8 mouse cellular contexts compared by ENCODE assay signal in the genomic region with DNA sequence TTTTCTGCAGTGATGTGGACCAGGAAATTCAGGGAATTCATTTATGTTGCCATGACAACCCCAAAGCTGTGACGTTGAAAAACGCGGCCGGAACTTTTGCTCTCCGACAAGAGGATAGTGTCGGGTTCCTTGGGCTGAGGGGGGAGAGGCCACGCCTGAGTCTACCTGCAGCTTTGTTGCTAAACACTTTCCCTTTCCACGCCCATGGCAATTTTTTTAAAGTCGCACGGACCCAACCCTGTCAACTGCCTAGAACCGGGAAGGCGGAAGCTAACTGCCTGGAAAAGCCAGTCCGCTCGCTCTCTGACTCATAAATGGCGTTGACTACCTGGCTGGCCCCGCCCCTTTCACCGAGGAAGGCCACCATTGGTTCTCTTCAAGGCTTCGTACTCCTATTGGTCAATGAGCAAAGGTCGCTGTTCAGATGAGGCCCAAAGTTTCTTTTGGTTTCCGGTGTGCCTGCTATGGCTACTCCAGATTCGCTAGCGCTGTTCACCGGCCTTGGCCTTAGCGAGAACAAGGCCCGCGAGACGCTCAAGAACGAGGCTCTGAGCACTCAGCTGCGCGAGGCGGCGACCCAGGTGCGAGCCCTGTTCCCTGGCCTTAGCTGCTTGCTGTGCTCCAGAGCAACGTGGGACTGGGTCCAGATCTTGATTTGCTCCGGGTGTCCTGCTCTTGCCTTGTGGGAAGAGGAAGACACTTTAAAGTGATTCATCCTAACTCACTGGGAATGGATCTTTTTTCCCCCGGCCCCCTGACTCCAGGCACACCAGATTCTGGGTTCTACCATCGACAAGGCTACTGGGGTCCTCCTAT. TPM values are rescaled to one million over a fixed set of nuclear protein-coding genes. Genes with fewer than 3 reads are reported as not detected.
A peak's percentile ranks its signal among the peaks of the same experiment; 100 is the strongest.
DNase-seq lines count a peak whose midpoint lies in the region; ATAC-seq and TF ChIP-seq lines count a peak whose summit lies in the region.

A gene (plus strand): TSS at position 88 of the 816 bp plus-strand sequence.

- no peaks in the 10 kb centered on the region for H3K27me3 ChIP-seq in heart, embryonic 12.5 days (replicated peaks)
- no peaks in the 10 kb centered on the region for H3K27me3 ChIP-seq in kidney, postnatal 0 days (ENCODE audit: insufficient read depth, low read length)
- no peaks in the 10 kb centered on the region for H3K27me3 ChIP-seq in liver, embryonic 11.5 days (replicated peaks; ENCODE audit: control insufficient read depth, insufficient read depth, low read length)
- H3K27me3 ChIP-seq in stomach, embryonic 14.5 days (ENCODE audit: control insufficient read depth, insufficient read depth, low read length): no peaks in the 10 kb centered on the region

- DNase-seq in CD4-positive helper T cell, adult 2 months (ENCODE audit: low read depth, low spot score): peak; percentile 96
- peak; percentile 90 for DNase-seq in brain, embryonic 18.5 days (ENCODE audit: low read depth, low spot score)
- DNase-seq in kidney, postnatal 0 days (ENCODE audit: low spot score): peak; percentile 99
- DNase-seq in liver, embryonic 11.5 days (ENCODE audit: low spot score): peak; percentile 94
- peak; percentile 96 for DNase-seq in naive thymus-derived CD4-positive, alpha-beta T cell, adult 2 months (ENCODE audit: low read depth)

- TF ChIP-seq CTCF in kidney, postnatal 0 days (IDR thresholded peaks at IDR 0.05; ENCODE audit: low read depth): no peak

- H3K4me2 ChIP-seq in heart, embryonic 12.5 days: peak within 1 kb of the TSS; percentile 91
- peak within 1 kb of the TSS; percentile 66 for H3K4me2 ChIP-seq in kidney, postnatal 0 days (ENCODE audit: low read length)
- H3K4me2 ChIP-seq in liver, embryonic 11.5 days: peak within 1 kb of the TSS; percentile 96
- H3K4me2 ChIP-seq in stomach, embryonic 14.5 days (replicated peaks; ENCODE audit: low read depth, low read length): peak within 1 kb of the TSS; percentile 87

- peaks cover 14% of the 10 kb centered on the region for H3K4me1 ChIP-seq in heart, embryonic 12.5 days (replicated peaks)
- H3K4me1 ChIP-seq in kidney, postnatal 0 days (replicated peaks; ENCODE audit: insufficient read depth, low read length): peaks cover 10% of the 10 kb centered on the region
- H3K4me1 ChIP-seq in liver, embryonic 11.5 days (replicated peaks; ENCODE audit: control insufficient read depth, insufficient read depth, low read length): peaks cover 11% of the 10 kb centered on the region
- H3K4me1 ChIP-seq in stomach, embryonic 14.5 days (ENCODE audit: control insufficient read depth, insufficient read depth, low read length): peaks cover 8% of the 10 kb centered on the region

- H3K9me3 ChIP-seq in heart, embryonic 12.5 days (replicated peaks): no peaks in the 10 kb centered on the region
- H3K9me3 ChIP-seq in kidney, postnatal 0 days (replicated peaks; ENCODE audit: low read length): no peaks in the 10 kb centered on the region
- H3K9me3 ChIP-seq in liver, embryonic 11.5 days (ENCODE audit: control insufficient read depth, low read length): no peaks in the 10 kb centered on the region
- no peaks in the 10 kb centered on the region for H3K9me3 ChIP-seq in stomach, embryonic 14.5 days (ENCODE audit: control insufficient read depth, low read depth, low read length)

- ATAC-seq in erythroid progenitor cell, adult 5-6 weeks (replicated peaks; ENCODE audit: low FRiP score, poor library complexity, severe bottlenecking): peak; percentile 98
- ATAC-seq in heart, embryonic 12.5 days (ENCODE audit: insufficient number of reproducible peaks, low FRiP score): peak; percentile 96
- peak; percentile 96 for ATAC-seq in kidney, postnatal 0 days (replicated peaks; ENCODE audit: low FRiP score, low read depth)
- peak; percentile 96 for ATAC-seq in liver, embryonic 11.5 days (replicated peaks; ENCODE audit: low FRiP score)
- ATAC-seq in stomach, embryonic 14.5 days (ENCODE audit: insufficient number of reproducible peaks, insufficient read depth, low FRiP score, low read depth): peak; percentile 96

- under 1% methylated on average over 37 of the region's 37 CpGs for WGBS in heart, embryonic 12.5 days
- WGBS in kidney, postnatal 0 days: under 1% methylated on average over 37 of the region's 37 CpGs
- under 1% methylated on average over 37 of the region's 37 CpGs for WGBS in liver, embryonic 11.5 days
- under 1% methylated on average over 37 of the region's 37 CpGs for WGBS in stomach, embryonic 14.5 days

- H3K4me3 ChIP-seq in heart, embryonic 12.5 days: peak within 1 kb of the TSS; percentile 76
- H3K4me3 ChIP-seq in kidney, postnatal 0 days (replicated peaks; ENCODE audit: low read depth, low read length): peak within 1 kb of the TSS; percentile 58
- peak within 1 kb of the TSS; percentile 84 for H3K4me3 ChIP-seq in liver, embryonic 11.5 days (ENCODE audit: low read depth, low read length)
- H3K4me3 ChIP-seq in stomach, embryonic 14.5 days (ENCODE audit: low read depth, low read length): peak within 1 kb of the TSS; percentile 57

- peak within 1 kb of the TSS; percentile 49 for H3K27ac ChIP-seq in heart, embryonic 12.5 days (ENCODE audit: poor library complexity, severe bottlenecking)
- peak within 1 kb of the TSS; percentile 85 for H3K27ac ChIP-seq in kidney, postnatal 0 days
- peak within 1 kb of the TSS; percentile 46; the same call in 1 of the 2 replicates for H3K27ac ChIP-seq in liver, embryonic 11.5 days (ENCODE audit: low read depth, low read length)
- H3K27ac ChIP-seq in stomach, embryonic 14.5 days (ENCODE audit: low read length): peak within 1 kb of the TSS; percentile 61

- peak within 1 kb of the TSS; percentile 84 for H3K9ac ChIP-seq in heart, embryonic 12.5 days
- peak within 1 kb of the TSS; percentile 73 for H3K9ac ChIP-seq in kidney, postnatal 0 days (ENCODE audit: low read depth, low read length)
- H3K9ac ChIP-seq in liver, embryonic 11.5 days (ENCODE audit: low read depth, low read length): peak within 1 kb of the TSS; percentile 81
- peak within 1 kb of the TSS; percentile 81 for H3K9ac ChIP-seq in stomach, embryonic 14.5 days (replicated peaks; ENCODE audit: low read depth, low read length)

- H3K36me3 ChIP-seq in heart, embryonic 12.5 days: peaks cover 45% of the 10 kb centered on the region
- peaks cover 24% of the 10 kb centered on the region for H3K36me3 ChIP-seq in kidney, postnatal 0 days (ENCODE audit: insufficient read depth, low read length)
- H3K36me3 ChIP-seq in liver, embryonic 11.5 days (ENCODE audit: control insufficient read depth, insufficient read depth, low read length): peaks cover 31% of the 10 kb centered on the region
- H3K36me3 ChIP-seq in stomach, embryonic 14.5 days (ENCODE audit: control insufficient read depth, insufficient read depth, low read length): peaks cover 34% of the 10 kb centered on the region

RNA-seq across cellular contexts. Expression of the gene that starts here (rescaled TPM):
- total RNA-seq in erythroid progenitor cell, adult 5-6 weeks (2015; ENCODE audit: low replicate concordance): 67.5 and 85.1 TPM in 2 replicates
- 78.3 and 79.2 TPM in 2 replicates for total RNA-seq in erythroid progenitor cell, adult 5-6 weeks (2017; ENCODE audit: low replicate concordance)
- 70.1 and 73.1 TPM in 2 replicates for polyA plus RNA-seq in heart, embryonic 12.5 days (2016; fragmentation: Nextera tagmentation; extraction: Ambion mirVana)
- 87.9 and 94.1 TPM in 2 replicates for polyA plus RNA-seq in kidney, postnatal 0 days (2015; fragmentation: Nextera tagmentation; extraction: Ambion mirVana)
- polyA plus RNA-seq in liver, embryonic 11.5 days (2014; fragmentation: Nextera tagmentation; extraction: Ambion mirVana): 120 and 122 TPM in 2 replicates
- polyA plus RNA-seq in stomach, embryonic 14.5 days (2014; fragmentation: Nextera tagmentation; extraction: Ambion mirVana): 113 and 114 TPM in 2 replicates

Comparison
In these comparisons a context has a peak if more than half of its experiments do, and no peak if none do; other contexts are left out.
1. Peak in every context shown above with its lines: DNase-seq, ATAC-seq, H3K4me3 ChIP-seq and H3K27ac ChIP-seq.